Mouse (Mus musculus): ENCODE data around the gene Il25. TPM values are rescaled to one million over a fixed set of nuclear protein-coding genes. Genes with fewer than 3 reads are reported as not detected.
"Not testable (repeated sequence)": the region's sequence is repeated elsewhere in the genome, so short reads cannot be mapped to it uniquely, and the experiment has no call there.

The Il25 gene
- total and polyA plus RNA-seq, 3 experiments, result not detected

GRCm38 (mm10) chr14:54945975-54946704, 13.6 kb downstream of the Il25 start:
- H3K36me3 ChIP-seq (replicated peaks in 1 of 2; ENCODE audit: control insufficient read depth in 1 of 2, insufficient read depth in 1 of 2, low read length in 1 of 2), result no peaks in the 10 kb centered on the region
- H3K27ac ChIP-seq (ENCODE audit: insufficient read depth, low read depth), result no peak overlapping the region
- peaks cover 51% of the 10 kb centered on the region for H3K27me3 ChIP-seq (replicated peaks)
- dilution Hi-C loops (cut with MboI; ENCODE audit: extremely low pct_ligation_motif_present, extremely low pct_unique_long_range_greater_than_20kb, low sequenced_read_pairs) (no loop called here), in situ Hi-C loops (cut with MboI; ENCODE audit: low pct_ligation_motif_present, low pct_unique_long_range_greater_than_20kb, low sequenced_read_pairs) (no loop called here)
- H3K9me3 ChIP-seq (replicated peaks; ENCODE audit: low read length), result no peaks in the 10 kb centered on the region
- peak; percentile 51 for DNase-seq (ENCODE audit: extremely low read depth)
- H3K4me3 ChIP-seq (replicated peaks in 1 of 3; ENCODE audit: low read depth in 2 of 3, low read length in 2 of 3, poor library complexity in 1 of 3), result no peak overlapping the region
- H3K4me2 ChIP-seq (ENCODE audit: insufficient read depth, low read depth, poor library complexity, severe bottlenecking), result no peak overlapping the region
- no peaks in the 10 kb centered on the region for H3K79me2 ChIP-seq (replicated peaks; ENCODE audit: control insufficient read depth, extremely low read depth, insufficient read depth, poor library complexity, severe bottlenecking)
- H3K4me1 ChIP-seq (ENCODE audit: control insufficient read depth in 1 of 2, insufficient read depth in 2 of 2), result peaks cover 7 to 20% of the 10 kb centered on the region in 2 experiments
- no peak overlapping the region for H3K9ac ChIP-seq (ENCODE audit: insufficient read depth, low read depth)
- TF ChIP-seq POLR2A (IDR thresholded peaks at IDR 0.05; ENCODE audit: low read depth, low read length), result no peak
- no peak for TF ChIP-seq NELFE (IDR thresholded peaks at IDR 0.05; ENCODE audit: low read depth, low read length)
- TF ChIP-seq MAX (IDR thresholded peaks at IDR 0.05; ENCODE audit: low read length), result no peak
- no peak for TF ChIP-seq UBTF (IDR thresholded peaks at IDR 0.05; ENCODE audit: low read depth, low read length)
- no peak for TF ChIP-seq NRF1 (IDR thresholded peaks at IDR 0.05; ENCODE audit: low read depth, low read length)
- TF ChIP-seq SIN3A (IDR thresholded peaks at IDR 0.05; ENCODE audit: low read length), result no peak
- TF ChIP-seq ZMIZ1 (IDR thresholded peaks at IDR 0.05; ENCODE audit: low read depth, low read length), result no peak
- TF ChIP-seq CHD2 (IDR thresholded peaks at IDR 0.05; ENCODE audit: low read length), result no peak
- no peak for TF ChIP-seq E2F4 (IDR thresholded peaks at IDR 0.05; ENCODE audit: insufficient replicate concordance, low read depth, low read length)
- TF ChIP-seq RCOR1 (conservative IDR thresholded peaks at IDR 0.05; ENCODE audit: low read depth, low read length), result no peak
- TF ChIP-seq ZC3H11A (IDR thresholded peaks at IDR 0.05; ENCODE audit: low read depth, low read length), result no peak
- TF ChIP-seq CTCF (conservative IDR thresholded peaks at IDR 0.05 in 1 of 2, IDR thresholded peaks at IDR 0.05 in 1 of 2; ENCODE audit: low read depth in 2 of 2, low read length in 2 of 2), result no peak
- TF ChIP-seq TBP (conservative IDR thresholded peaks at IDR 0.05; ENCODE audit: low read depth, low read length), result no peak
- no peak for TF ChIP-seq MEF2A (IDR thresholded peaks at IDR 0.05; ENCODE audit: borderline replicate concordance, low read depth, low read length)

- in situ Hi-C loops (cut with MboI; ENCODE audit: low pct_ligation_motif_present, low pct_unique_long_range_greater_than_20kb, low sequenced_read_pairs); H3K4me2 ChIP-seq (ENCODE audit: insufficient read depth, low read depth, poor library complexity, severe bottlenecking); H3K36me3 ChIP-seq (replicated peaks in 1 of 2; ENCODE audit: control insufficient read depth in 1 of 2, insufficient read depth in 1 of 2, low read length in 1 of 2); H3K79me2 ChIP-seq (replicated peaks; ENCODE audit: control insufficient read depth, extremely low read depth, insufficient read depth, poor library complexity, severe bottlenecking); H3K9ac ChIP-seq (ENCODE audit: insufficient read depth, low read depth); H3K4me3 ChIP-seq (replicated peaks in 1 of 3; ENCODE audit: low read depth in 2 of 3, low read length in 2 of 3, poor library complexity in 1 of 3); H3K27ac ChIP-seq (ENCODE audit: insufficient read depth, low read depth); H3K9me3 ChIP-seq (replicated peaks; ENCODE audit: low read length); dilution Hi-C loops (cut with MboI; ENCODE audit: extremely low pct_ligation_motif_present, extremely low pct_unique_long_range_greater_than_20kb, low sequenced_read_pairs); DNase-seq (ENCODE audit: extremely low read depth): not testable (repeated sequence)
- H3K4me1 ChIP-seq (ENCODE audit: control insufficient read depth in 1 of 2, insufficient read depth in 2 of 2), result peaks cover 7 to 20% of the 10 kb centered on the region in 2 experiments
- peaks cover 51% of the 10 kb centered on the region for H3K27me3 ChIP-seq (replicated peaks)
These were observed 14.5 kb downstream of the Il25 start for GRCm38 (mm10) chr14:54947008-54947407.

DNA sequence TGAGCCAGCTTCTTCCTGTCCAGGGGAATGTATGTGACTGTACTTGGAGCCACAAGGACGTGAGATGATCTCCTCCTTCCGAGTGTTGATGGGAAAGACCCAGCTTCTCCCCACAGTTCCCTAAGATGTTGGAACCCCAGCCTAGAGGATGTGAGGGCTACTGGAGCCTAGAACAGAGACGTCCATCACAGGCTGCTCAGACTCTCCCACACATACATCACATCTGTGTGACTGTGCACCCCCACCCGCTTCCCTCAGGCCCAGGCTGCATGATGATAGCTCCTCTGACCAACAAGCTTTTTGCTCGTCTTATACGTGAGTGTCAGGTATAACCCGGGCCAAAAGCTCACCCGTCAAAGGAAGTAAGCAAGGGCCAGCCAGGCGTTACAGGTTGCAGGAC, 16.3 kb downstream of the Il25 start:
- H3K9me3 ChIP-seq (replicated peaks; ENCODE audit: low read length), result no peaks in the 10 kb centered on the region
- no peak overlapping the region for H3K27ac ChIP-seq (ENCODE audit: insufficient read depth, low read depth)
- dilution Hi-C loops (cut with MboI; ENCODE audit: extremely low pct_ligation_motif_present, extremely low pct_unique_long_range_greater_than_20kb, low sequenced_read_pairs), result no loop called here
- no peak overlapping the region for H3K4me3 ChIP-seq (replicated peaks in 1 of 3; ENCODE audit: low read depth in 2 of 3, low read length in 2 of 3, poor library complexity in 1 of 3)
- DNase-seq (ENCODE audit: extremely low read depth), result no peak
- in situ Hi-C loops (cut with MboI; ENCODE audit: low pct_ligation_motif_present, low pct_unique_long_range_greater_than_20kb, low sequenced_read_pairs), result no loop called here
- H3K4me2 ChIP-seq (ENCODE audit: insufficient read depth, low read depth, poor library complexity, severe bottlenecking), result no peak overlapping the region
- H3K4me1 ChIP-seq (ENCODE audit: control insufficient read depth in 1 of 2, insufficient read depth in 2 of 2), result peaks cover 7 to 20% of the 10 kb centered on the region in 2 experiments
- H3K27me3 ChIP-seq (replicated peaks), result peaks cover 50% of the 10 kb centered on the region
- no peak for TF ChIP-seq NRF1 (IDR thresholded peaks at IDR 0.05; ENCODE audit: low read depth, low read length)
- TF ChIP-seq MXI1 (IDR thresholded peaks at IDR 0.05; ENCODE audit: low read depth, low read length), result no peak
- TF ChIP-seq MYC (IDR thresholded peaks at IDR 0.05; ENCODE audit: low read depth, low read length), result no peak
- TF ChIP-seq E2F4 (IDR thresholded peaks at IDR 0.05; ENCODE audit: insufficient replicate concordance, low read depth, low read length), result no peak
- no peak for TF ChIP-seq SMC3 (IDR thresholded peaks at IDR 0.05; ENCODE audit: low read depth, low read length)
- TF ChIP-seq POLR2AphosphoS2 (IDR thresholded peaks at IDR 0.05; ENCODE audit: low read depth, low read length), result no peak
- H3K79me2 ChIP-seq (replicated peaks; ENCODE audit: control insufficient read depth, extremely low read depth, insufficient read depth, poor library complexity, severe bottlenecking), result no peaks in the 10 kb centered on the region
- H3K9ac ChIP-seq (ENCODE audit: insufficient read depth, low read depth), result no peak overlapping the region
- H3K36me3 ChIP-seq (replicated peaks in 1 of 2; ENCODE audit: control insufficient read depth in 1 of 2, insufficient read depth in 1 of 2, low read length in 1 of 2), result no peaks in the 10 kb centered on the region

Measured in CH12.LX (cell line).